Mouse (Mus musculus): ENCODE measurements around the gene Anln. TPM values are rescaled to one million over a fixed set of nuclear protein-coding genes. Genes with fewer than 3 reads are reported as not detected.

Anln gene
- polyA plus RNA-seq (2012; rRNA removed): 13.8 and 20.1 TPM in 2 replicates
- polyA plus RNA-seq (2014; fragmentation: Nextera tagmentation; extraction: Ambion mirVana): 27.0 and 31.2 TPM in 2 replicates

GRCm38 (mm10) chr9:22389021-22389476 lies at the start of gene Anln:
TSS of gene Anln (minus strand) at chr9:22389188.
- Histone ChIP-seq H3K27ac (peak within 1 kb of the TSS; percentile 94), H3K27me3 (ENCODE audit: control insufficient read depth, insufficient read depth, low read length) (no peaks in the 10 kb centered on the region), H3K9ac (replicated peaks) (peak within 1 kb of the TSS; percentile 99), H3K36me3 (replicated peaks; ENCODE audit: control insufficient read depth, insufficient read depth, low read depth) (peaks cover 10% of the 10 kb centered on the region), H3K4me3 (ENCODE audit: insufficient read depth in 1 of 2, low read depth in 2 of 2, low read length in 2 of 2) (peak within 1 kb of the TSS; percentile 86 to 98), H3K9me3 (ENCODE audit: control insufficient read depth, low read length) (no peaks in the 10 kb centered on the region), H3K4me1 (replicated peaks; ENCODE audit: control insufficient read depth in 2 of 2, insufficient read depth in 2 of 2, low read length in 1 of 2) (peaks cover 24% of the 10 kb centered on the region in 2 experiments), H3K4me2 (ENCODE audit: low read depth) (peak within 1 kb of the TSS; percentile 88)
- peak; percentile 46 for TF ChIP-seq CTCF (IDR thresholded peaks at IDR 0.05; ENCODE audit: low read depth)
- TF ChIP-seq EP300 (IDR thresholded peaks at IDR 0.05; ENCODE audit: low read depth): peak; percentile 34; the same call in 1 of the 2 replicates
- DNase-seq (ENCODE audit: low read depth in 3 of 3, low spot score in 3 of 3): peak; percentile 88 to 91 (median 90)
- peak; percentile 93 for ATAC-seq (ENCODE audit: insufficient read depth)
- under 1% methylated on average over 44 of the region's 44 CpGs for WGBS (ENCODE audit: insufficient replicate concordance)

GRCm38 (mm10) chr9:22434101-22434500 lies 45.1 kb upstream of the Anln start:
- DNase-seq (ENCODE audit: low read depth in 3 of 3, low spot score in 3 of 3) (no peak), ATAC-seq (ENCODE audit: insufficient read depth) (no peak)
- Histone ChIP-seq H3K36me3 (replicated peaks; ENCODE audit: control insufficient read depth, insufficient read depth, low read depth) (no peaks in the 10 kb centered on the region), H3K27ac (no peak overlapping the region), H3K27me3 (ENCODE audit: control insufficient read depth, insufficient read depth, low read length) (no peaks in the 10 kb centered on the region), H3K4me3 (ENCODE audit: insufficient read depth in 1 of 2, low read depth in 2 of 2, low read length in 2 of 2) (no peak overlapping the region), H3K9ac (replicated peaks) (no peak overlapping the region), H3K9me3 (ENCODE audit: control insufficient read depth, low read length) (no peaks in the 10 kb centered on the region), H3K4me2 (ENCODE audit: low read depth) (no peak overlapping the region), H3K4me1 (replicated peaks; ENCODE audit: control insufficient read depth in 2 of 2, insufficient read depth in 2 of 2, low read length in 1 of 2) (peaks cover 0 to 5% of the 10 kb centered on the region in 2 experiments; a peak in 3 of 4 replicates)
- TF ChIP-seq CTCF (IDR thresholded peaks at IDR 0.05; ENCODE audit: low read depth): no peak
- TF ChIP-seq EP300 (IDR thresholded peaks at IDR 0.05; ENCODE audit: low read depth): no peak
- WGBS (ENCODE audit: insufficient replicate concordance): 71% methylated on average over 2 of the region's 2 CpGs

GRCm38 (mm10) chr9:22433221-22433620 lies 44.2 kb upstream of the Anln start:
- no peak overlapping the region for H3K4me3 ChIP-seq (ENCODE audit: insufficient read depth in 1 of 2, low read depth in 2 of 2, low read length in 2 of 2)
- no peak overlapping the region for H3K9ac ChIP-seq (replicated peaks)
- peaks cover 3 to 6% of the 10 kb centered on the region in 2 experiments; a peak in 3 of 4 replicates for H3K4me1 ChIP-seq (replicated peaks; ENCODE audit: control insufficient read depth in 2 of 2, insufficient read depth in 2 of 2, low read length in 1 of 2)
- H3K36me3 ChIP-seq (replicated peaks; ENCODE audit: control insufficient read depth, insufficient read depth, low read depth): no peaks in the 10 kb centered on the region
- no peaks in the 10 kb centered on the region for H3K27me3 ChIP-seq (ENCODE audit: control insufficient read depth, insufficient read depth, low read length)
- DNase-seq (ENCODE audit: low read depth in 3 of 3, low spot score in 3 of 3) (no peak), ATAC-seq (ENCODE audit: insufficient read depth) (no peak)
- no peak overlapping the region for H3K27ac ChIP-seq
- 61% methylated on average over 2 of the region's 2 CpGs for WGBS (ENCODE audit: insufficient replicate concordance)
- no peaks in the 10 kb centered on the region for H3K9me3 ChIP-seq (ENCODE audit: control insufficient read depth, low read length)
- H3K4me2 ChIP-seq (ENCODE audit: low read depth): no peak overlapping the region
- TF ChIP-seq EP300 (IDR thresholded peaks at IDR 0.05; ENCODE audit: low read depth): no peak
- no peak for TF ChIP-seq CTCF (IDR thresholded peaks at IDR 0.05; ENCODE audit: low read depth)

GRCm38 (mm10) chr9:22430315-22430840 lies 41.4 kb upstream of the Anln start:
- no peak overlapping the region for H3K4me3 ChIP-seq (ENCODE audit: insufficient read depth in 1 of 2, low read depth in 2 of 2, low read length in 2 of 2)
- H3K27me3 ChIP-seq (ENCODE audit: control insufficient read depth, insufficient read depth, low read length): no peaks in the 10 kb centered on the region
- WGBS (ENCODE audit: insufficient replicate concordance): 9% methylated on average over 5 of the region's 5 CpGs
- no peaks in the 10 kb centered on the region for H3K9me3 ChIP-seq (ENCODE audit: control insufficient read depth, low read length)
- H3K9ac ChIP-seq (replicated peaks): no peak overlapping the region
- H3K36me3 ChIP-seq (replicated peaks; ENCODE audit: control insufficient read depth, insufficient read depth, low read depth): no peaks in the 10 kb centered on the region
- peak overlapping the region; percentile 22; the same call in 1 of the 2 replicates for H3K4me2 ChIP-seq (ENCODE audit: low read depth)
- TF ChIP-seq CTCF (IDR thresholded peaks at IDR 0.05; ENCODE audit: low read depth): no peak
- TF ChIP-seq EP300 (IDR thresholded peaks at IDR 0.05; ENCODE audit: low read depth): no peak
- peaks cover 3 to 6% of the 10 kb centered on the region in 2 experiments; a peak in 3 of 4 replicates for H3K4me1 ChIP-seq (replicated peaks; ENCODE audit: control insufficient read depth in 2 of 2, insufficient read depth in 2 of 2, low read length in 1 of 2)
- DNase-seq (ENCODE audit: low read depth in 3 of 3, low spot score in 3 of 3) (no peak), ATAC-seq (ENCODE audit: insufficient read depth) (no peak)
- H3K27ac ChIP-seq: no peak overlapping the region

- ATAC-seq (ENCODE audit: insufficient read depth) (no peak), DNase-seq (ENCODE audit: low read depth in 3 of 3, low spot score in 3 of 3) (no peak)
- Histone ChIP-seq H3K27ac (no peak overlapping the region), H3K4me1 (replicated peaks; ENCODE audit: control insufficient read depth in 2 of 2, insufficient read depth in 2 of 2, low read length in 1 of 2) (peaks cover 3 to 6% of the 10 kb centered on the region in 2 experiments; a peak in 3 of 4 replicates), H3K9ac (replicated peaks) (no peak overlapping the region), H3K9me3 (ENCODE audit: control insufficient read depth, low read length) (no peaks in the 10 kb centered on the region), H3K36me3 (replicated peaks; ENCODE audit: control insufficient read depth, insufficient read depth, low read depth) (no peaks in the 10 kb centered on the region), H3K4me2 (ENCODE audit: low read depth) (peak overlapping the region; percentile 22), H3K4me3 (ENCODE audit: insufficient read depth in 1 of 2, low read depth in 2 of 2, low read length in 2 of 2) (no peak overlapping the region), H3K27me3 (ENCODE audit: control insufficient read depth, insufficient read depth, low read length) (no peaks in the 10 kb centered on the region)
- WGBS (ENCODE audit: insufficient replicate concordance): 46% methylated on average over 15 of the region's 15 CpGs
- no peak for TF ChIP-seq EP300 (IDR thresholded peaks at IDR 0.05; ENCODE audit: low read depth)
- no peak for TF ChIP-seq CTCF (IDR thresholded peaks at IDR 0.05; ENCODE audit: low read depth)
Observed at GRCm38 (mm10) chr9:22429533-22430241, 40.7 kb upstream of the Anln start.

All from liver, embryonic 14.5 days (tissue).